Mouse (Mus musculus): Measurements from ENCODE around the gene Tor1b. TPM values are rescaled to one million over a fixed set of nuclear protein-coding genes. Genes with fewer than 3 reads are reported as not detected.
"Not testable (repeated sequence)": the region's sequence is repeated elsewhere in the genome, so short reads cannot be mapped to it uniquely, and the experiment has no call there.

Gene Tor1b
- total RNA-seq, 2 experiments from 2014 or later: 36.7 to 40.0 TPM

GRCm38 (mm10) chr2:30938574-30938991 lies 14.2 kb upstream of the Tor1b start:
- DNase-seq (ENCODE audit: low spot score in 2 of 2): no peak
- Histone ChIP-seq H3K27ac (no peak overlapping the region), H3K4me3 (no peak overlapping the region)
- no peak for TF ChIP-seq CTCF (conservative IDR thresholded peaks at IDR 0.05)

DNA sequence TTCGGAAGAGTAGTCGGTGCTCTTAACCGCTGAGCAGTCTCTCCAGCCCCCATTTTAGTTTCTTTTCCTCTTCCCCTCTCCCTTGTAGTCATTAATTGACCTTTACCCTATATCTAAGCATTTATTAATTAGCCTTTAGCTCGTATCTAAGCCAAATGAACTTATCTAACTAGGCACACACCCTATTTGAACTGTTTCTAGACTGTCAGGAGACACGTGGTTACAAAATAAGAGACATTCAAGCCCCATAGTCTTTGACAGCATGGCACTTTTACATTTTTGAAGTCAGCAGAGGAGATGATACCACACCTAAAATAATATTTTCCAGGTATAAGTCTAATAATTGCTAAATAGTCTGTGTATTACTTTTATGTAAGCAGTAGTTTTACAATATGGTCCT lies 11.2 kb upstream of the Tor1b start:
- no peak for DNase-seq (ENCODE audit: low spot score in 2 of 2)
- no peak overlapping the region for H3K27ac ChIP-seq
- TF ChIP-seq CTCF (conservative IDR thresholded peaks at IDR 0.05): no peak
- no peak overlapping the region for H3K4me3 ChIP-seq

DNA sequence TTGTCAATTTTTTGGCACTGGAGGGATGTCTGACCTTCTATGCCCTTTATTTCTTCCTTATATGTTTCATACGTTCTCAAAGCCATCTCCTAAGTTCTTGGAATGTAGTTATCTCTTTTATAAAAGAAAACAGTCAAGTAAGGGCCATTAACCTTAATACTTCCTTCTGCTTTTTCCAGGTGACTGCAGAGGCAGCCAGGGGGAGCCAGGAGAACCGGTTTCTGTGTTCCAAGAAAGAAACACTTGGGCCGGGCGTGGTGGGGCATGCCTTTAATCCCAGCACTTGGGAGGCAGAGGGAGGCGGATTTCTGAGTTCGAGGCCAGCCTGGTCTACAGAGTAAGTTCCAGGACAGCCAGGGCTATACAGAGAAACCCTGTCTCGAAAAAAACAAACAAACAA lies 10.6 kb upstream of the Tor1b start:
- peak overlapping the region; percentile 60 for H3K4me3 ChIP-seq
- DNase-seq (ENCODE audit: low spot score in 2 of 2): not testable (repeated sequence)

GRCm38 (mm10) chr2:30942603-30943011 lies 10.2 kb upstream of the Tor1b start:
- peak; percentile 47 to 61 for DNase-seq (ENCODE audit: low spot score in 2 of 2)
- TF ChIP-seq CTCF (conservative IDR thresholded peaks at IDR 0.05): peak; percentile 96
- H3K27ac ChIP-seq: peak overlapping the region; percentile 64

More for the DNA sequence above, 10.6 kb upstream of the Tor1b start:
- H3K27ac ChIP-seq: not testable (repeated sequence)

DNA sequence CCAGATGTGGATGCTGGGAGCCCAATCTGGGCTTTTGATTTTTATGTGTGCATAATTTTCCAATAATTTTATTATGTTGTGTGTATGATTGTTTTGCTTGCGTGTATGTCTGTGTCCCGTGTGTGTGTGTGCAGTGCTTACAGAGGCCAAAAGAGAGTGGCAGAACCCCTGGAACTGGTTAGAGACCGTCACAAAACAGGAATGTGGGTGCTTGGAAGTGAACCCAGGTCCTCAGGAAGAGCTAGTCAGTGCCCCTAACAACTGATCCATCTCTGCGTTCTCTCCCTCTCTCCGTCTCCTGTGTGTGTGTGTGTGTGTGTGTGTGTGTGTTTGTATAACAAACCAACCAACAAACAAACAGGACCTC lies 319 bp upstream of the Tor1b start:
- peak overlapping the region; percentile 86 for H3K4me3 ChIP-seq
- no peak for TF ChIP-seq CTCF (conservative IDR thresholded peaks at IDR 0.05)
- peak overlapping the region; percentile 93 for H3K27ac ChIP-seq
- DNase-seq (ENCODE audit: low spot score in 2 of 2): no peak

More at GRCm38 (mm10) chr2:30942603-30943011, 10.2 kb upstream of the Tor1b start:
- peak overlapping the region; percentile 60 for H3K4me3 ChIP-seq

DNA sequence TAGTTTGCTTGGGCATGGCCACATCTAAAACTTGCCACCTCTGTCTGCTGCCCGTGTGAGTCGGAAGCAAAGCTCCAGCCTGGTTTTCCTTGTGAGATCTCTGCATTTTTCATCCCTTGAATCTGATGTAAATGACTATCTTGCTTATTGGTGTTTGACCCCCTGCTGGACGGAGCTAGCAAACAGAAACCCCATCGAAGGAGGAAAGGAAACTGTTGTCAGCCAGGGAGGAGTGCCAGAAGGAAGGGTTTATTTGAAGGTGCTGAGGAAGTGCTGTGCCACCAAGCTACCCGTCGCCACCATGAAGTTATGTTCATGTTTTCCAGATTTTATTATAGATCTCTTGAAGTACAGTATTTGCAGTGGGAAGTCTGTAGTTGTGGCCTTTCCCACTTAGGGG lies 2.0 kb downstream of the Tor1b start:
- Histone ChIP-seq H3K4me3 (peak overlapping the region; percentile 25), H3K27ac (no peak overlapping the region)
- DNase-seq (ENCODE audit: low spot score in 2 of 2): no peak
- no peak; the same call in 1 of the 2 replicates for TF ChIP-seq CTCF (conservative IDR thresholded peaks at IDR 0.05)

DNA sequence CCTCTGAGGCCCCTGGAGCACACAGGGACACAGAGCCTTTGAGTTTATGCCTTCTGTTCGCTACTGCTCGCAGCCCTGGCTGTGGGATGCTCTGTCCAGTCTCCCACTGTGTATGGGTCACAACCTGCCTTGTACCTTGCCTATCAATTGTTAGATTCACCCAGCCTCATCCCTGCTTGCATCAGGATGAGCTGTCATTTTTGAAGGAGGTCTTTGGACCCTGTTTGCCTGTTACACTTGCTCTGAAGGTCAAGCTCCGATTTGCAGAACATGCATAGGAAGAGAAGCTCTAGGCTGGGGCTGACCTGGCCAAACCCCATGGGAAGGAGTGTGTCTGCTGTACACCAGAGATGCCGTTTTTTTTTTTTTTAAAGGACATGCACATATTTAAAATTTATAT lies 4.8 kb downstream of the Tor1b start:
- Histone ChIP-seq H3K27ac (no peak overlapping the region), H3K4me3 (no peak overlapping the region)
- DNase-seq (ENCODE audit: low spot score in 2 of 2): no peak
- no peak for TF ChIP-seq CTCF (conservative IDR thresholded peaks at IDR 0.05)

GRCm38 (mm10) chr2:30958726-30959125 lies 6.0 kb downstream of the Tor1b start:
- TF ChIP-seq CTCF (conservative IDR thresholded peaks at IDR 0.05): no peak
- no peak overlapping the region for H3K27ac ChIP-seq
- H3K4me3 ChIP-seq: no peak overlapping the region
- no peak for DNase-seq (ENCODE audit: low spot score in 2 of 2)

DNA sequence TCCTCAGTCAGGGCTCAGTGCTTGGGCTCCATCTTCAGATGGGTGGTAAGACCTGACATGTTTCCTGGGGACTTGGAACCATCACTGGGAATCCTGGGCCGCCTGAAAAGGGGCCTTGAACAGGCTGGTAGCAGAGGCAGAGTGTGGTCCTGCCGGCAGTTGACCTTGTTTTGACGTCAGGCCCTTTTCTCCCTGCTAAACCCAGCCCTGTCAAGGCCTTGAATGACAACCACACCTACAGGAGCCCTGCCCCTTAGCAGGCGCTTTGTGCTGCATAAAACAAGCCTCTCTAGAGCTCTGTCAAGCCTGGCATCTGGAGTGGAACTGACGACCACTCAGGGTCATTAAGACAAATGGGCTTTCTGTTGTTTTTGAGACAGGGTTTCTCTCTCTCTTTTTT lies 7.1 kb downstream of the Tor1b start:
- TF ChIP-seq CTCF (conservative IDR thresholded peaks at IDR 0.05): no peak
- no peak for DNase-seq (ENCODE audit: low spot score in 2 of 2)
- no peak overlapping the region for H3K27ac ChIP-seq

DNA sequence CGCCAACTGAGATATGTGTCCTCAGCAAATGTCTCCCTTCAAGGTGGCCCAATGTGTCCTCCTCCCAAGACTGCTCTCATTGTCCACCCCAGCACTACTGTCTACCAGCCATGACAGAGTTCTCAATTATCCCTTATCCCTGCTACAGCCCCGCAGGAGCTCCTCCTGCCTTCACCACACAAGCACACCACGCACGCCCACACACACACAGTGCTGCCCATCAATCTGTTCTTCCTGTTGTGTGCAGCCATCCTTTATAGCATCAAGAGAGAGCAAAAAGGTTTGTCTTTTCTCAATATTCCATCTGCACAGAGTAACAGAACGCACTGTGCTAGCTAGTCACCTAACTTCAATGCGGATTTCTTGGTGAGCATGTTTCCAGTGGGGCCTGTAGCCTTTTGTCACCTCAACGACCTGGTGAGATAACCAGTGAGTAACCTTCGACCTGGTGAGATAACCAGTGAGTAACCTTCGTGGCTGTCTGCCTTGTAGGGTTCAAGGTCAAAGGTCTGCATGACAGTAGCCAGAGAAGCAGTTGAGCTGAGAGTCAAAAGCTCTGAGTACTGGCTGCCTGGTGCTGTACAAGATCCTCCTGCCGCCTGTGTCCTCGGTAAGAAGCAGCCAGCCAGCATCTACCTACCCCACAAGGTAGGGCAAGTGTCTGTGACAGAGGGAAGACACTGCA lies 10.0 kb downstream of the Tor1b start:
- peak overlapping the region; percentile 87 for H3K27ac ChIP-seq
- no peak for TF ChIP-seq CTCF (conservative IDR thresholded peaks at IDR 0.05)

More for the DNA sequence above, 7.1 kb downstream of the Tor1b start:
- no peak overlapping the region for H3K4me3 ChIP-seq

GRCm38 (mm10) chr2:30965627-30966026 lies 12.9 kb downstream of the Tor1b start:
- no peak for DNase-seq (ENCODE audit: low spot score in 2 of 2)
- H3K4me3 ChIP-seq: peak overlapping the region; percentile 29; the same call in 1 of the 2 replicates
- no peak overlapping the region for H3K27ac ChIP-seq
- no peak for TF ChIP-seq CTCF (conservative IDR thresholded peaks at IDR 0.05)

More for the DNA sequence above, 10.0 kb downstream of the Tor1b start:
- DNase-seq (ENCODE audit: low spot score in 2 of 2): no peak
- H3K4me3 ChIP-seq: no peak overlapping the region

GRCm38 (mm10) chr2:30966826-30967225 lies 14.1 kb downstream of the Tor1b start:
- peak overlapping the region; percentile 90 for H3K4me3 ChIP-seq
- no peak for DNase-seq (ENCODE audit: low spot score in 2 of 2)
- no peak for TF ChIP-seq CTCF (conservative IDR thresholded peaks at IDR 0.05)
- peak overlapping the region; percentile 95 for H3K27ac ChIP-seq

- peak within 1 kb of the TSS; percentile 90 for H3K4me3 ChIP-seq
- peak; percentile 90 to 93 for DNase-seq (ENCODE audit: low spot score in 2 of 2)
- TF ChIP-seq CTCF (conservative IDR thresholded peaks at IDR 0.05): peak; percentile 58
- peak within 1 kb of the TSS; percentile 95 for H3K27ac ChIP-seq
Measured at GRCm38 (mm10) chr2:30967352-30968327, 14.9 kb downstream of the Tor1b start, which contains the start of gene Tor1a. Gene Tor1a (minus strand): TSS chr2:30967933.

Data from layer of hippocampus, adult 2 months (tissue).